Mouse (Mus musculus) kidney, postnatal 4 days (tissue): Measurements from ENCODE around the gene Abcc4.
"Not testable (repeated sequence)": the region's sequence is repeated elsewhere in the genome, so short reads cannot be mapped to it uniquely, and the experiment has no call there.

ENCODE experiments used
- DNase-seq, 2 experiments: peaks; one replicate each; pipeline ENCODE4 v3.0.0; 2021; ENCODE audit warnings: mixed read lengths in 2 of 2

Abcc4 gene

DNA sequence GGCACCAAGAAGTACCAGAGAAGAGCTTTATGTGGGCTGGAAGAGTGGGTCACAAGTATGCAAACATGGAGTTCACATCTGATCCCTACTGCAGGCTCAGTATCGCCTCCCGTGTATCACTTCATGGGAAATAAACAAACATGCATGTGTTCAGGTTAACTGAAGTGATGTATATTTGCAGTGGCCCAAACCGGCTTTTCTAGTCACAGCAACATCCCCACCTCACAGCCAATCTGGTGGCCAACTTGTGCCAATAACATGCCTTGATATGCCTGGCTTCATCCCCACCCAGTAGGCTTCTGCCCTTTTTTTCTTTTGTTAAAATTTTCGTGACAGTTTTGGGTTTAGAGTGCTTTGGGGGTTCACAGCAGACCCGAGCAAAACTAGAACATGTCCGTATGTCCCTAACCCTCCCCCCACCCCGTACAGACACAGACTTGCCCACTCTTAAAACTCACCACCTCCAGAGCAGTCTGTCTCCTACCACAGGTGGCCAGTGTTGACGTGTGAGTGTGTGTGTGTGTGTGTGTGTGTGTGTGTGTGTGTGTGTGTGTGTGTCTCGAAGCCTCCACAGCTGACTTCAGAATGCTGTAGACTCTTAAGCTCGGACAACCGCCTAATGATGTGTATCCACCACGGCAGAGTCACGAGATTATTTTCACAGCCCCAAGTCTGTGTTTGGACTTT lies 29.6 kb downstream of the Abcc4 start:
- DNase-seq: no peak

DNA sequence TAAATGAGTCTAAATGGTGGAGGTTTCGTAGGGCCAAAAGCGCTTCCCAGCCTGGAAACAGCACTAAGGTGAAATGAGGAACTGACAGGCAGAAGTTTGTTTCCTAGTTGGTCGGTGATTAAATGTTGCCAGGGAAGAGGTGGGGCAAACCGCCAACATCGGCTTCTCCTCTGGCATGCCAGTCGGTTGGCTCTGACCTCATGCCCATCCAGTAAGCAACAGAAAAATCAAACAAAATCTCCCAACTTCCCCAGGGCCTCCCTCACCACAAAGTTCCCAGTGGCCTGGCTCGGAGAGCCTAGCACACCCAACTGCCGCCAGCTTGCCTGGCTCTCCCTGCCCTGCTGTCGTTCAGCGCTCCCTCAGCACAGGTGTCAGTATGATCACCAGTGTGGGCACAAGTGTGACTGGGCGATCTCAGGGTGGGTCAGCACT lies 31.3 kb downstream of the Abcc4 start:
- DNase-seq: no peak

DNA sequence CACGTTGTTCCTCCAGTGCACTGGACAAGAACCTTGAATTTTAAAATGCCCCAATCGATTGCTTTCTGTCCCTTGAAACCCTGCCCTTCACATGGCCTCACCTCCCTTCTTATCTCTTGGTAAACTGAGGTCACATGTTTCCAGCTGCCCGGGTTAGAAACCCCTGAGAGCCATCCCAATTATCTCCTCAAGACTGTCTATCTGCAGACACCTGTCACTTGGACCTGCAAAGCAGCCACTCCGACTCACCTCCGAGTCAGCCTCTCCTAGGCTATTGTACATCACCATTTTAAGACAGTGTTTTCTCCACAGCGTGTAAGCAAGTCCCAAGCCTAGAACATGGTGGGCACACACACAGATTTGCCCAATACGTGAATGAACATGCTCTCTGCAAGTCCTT lies 31.8 kb downstream of the Abcc4 start:
- DNase-seq: no peak

DNA sequence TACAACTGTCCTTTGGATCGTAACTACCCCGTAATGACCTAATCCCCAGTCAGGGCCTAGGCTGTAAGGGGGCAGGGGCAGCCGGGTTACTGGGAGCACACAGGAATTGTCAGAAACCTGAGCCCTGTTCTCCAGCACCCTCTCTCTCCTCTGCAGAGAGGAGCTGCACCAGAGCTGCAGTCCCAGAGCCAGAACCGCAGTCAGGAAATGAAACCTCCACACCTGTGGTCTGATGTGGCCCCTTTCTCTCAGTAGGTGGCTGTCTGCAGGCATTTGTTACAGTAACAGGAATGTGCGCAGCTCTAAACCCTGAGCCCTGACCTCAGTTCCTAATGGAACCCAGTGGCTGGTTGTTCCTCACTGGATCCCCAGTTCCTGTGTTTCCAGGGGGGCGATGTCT lies 32.5 kb downstream of the Abcc4 start:
- no peak for DNase-seq

DNA sequence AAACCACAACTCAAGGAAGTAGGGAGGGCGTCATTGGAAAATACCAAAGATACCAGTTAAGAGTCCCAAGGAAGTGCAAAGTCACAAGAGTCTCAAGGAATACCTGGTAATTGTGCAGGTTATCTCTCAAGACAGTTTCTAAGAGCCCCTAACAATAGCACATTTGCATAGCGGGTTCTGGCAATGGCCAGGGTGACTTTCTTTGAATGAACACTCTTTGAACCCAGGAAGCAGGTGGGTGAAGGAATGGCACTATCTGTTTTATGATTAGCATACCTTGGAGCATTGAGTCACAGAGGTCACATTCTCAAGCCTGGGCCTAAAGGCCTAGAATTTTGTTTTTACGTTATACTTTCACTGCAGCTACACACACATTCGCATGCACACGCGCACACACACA lies 33.1 kb downstream of the Abcc4 start:
- DNase-seq: not testable (repeated sequence)

DNA sequence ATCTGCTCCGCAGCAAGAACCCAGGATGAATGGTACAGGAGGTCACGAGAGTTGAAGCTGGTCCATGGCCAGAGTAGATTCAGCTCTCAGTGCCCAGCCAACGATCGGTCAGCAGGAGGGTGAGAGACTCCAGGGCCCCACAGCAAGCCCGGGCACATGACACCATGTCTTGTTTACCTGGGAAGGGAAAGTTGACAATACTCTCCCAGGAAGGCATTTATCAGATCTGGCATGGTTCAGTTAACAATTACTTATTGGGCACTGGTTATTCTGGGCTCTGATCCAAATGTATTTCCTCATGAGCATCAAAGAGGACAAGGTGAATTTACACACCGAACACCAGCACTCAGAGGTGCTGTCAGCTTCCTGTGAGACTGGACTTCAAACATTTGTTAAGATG lies 38.5 kb downstream of the Abcc4 start:
- no peak for DNase-seq

DNA sequence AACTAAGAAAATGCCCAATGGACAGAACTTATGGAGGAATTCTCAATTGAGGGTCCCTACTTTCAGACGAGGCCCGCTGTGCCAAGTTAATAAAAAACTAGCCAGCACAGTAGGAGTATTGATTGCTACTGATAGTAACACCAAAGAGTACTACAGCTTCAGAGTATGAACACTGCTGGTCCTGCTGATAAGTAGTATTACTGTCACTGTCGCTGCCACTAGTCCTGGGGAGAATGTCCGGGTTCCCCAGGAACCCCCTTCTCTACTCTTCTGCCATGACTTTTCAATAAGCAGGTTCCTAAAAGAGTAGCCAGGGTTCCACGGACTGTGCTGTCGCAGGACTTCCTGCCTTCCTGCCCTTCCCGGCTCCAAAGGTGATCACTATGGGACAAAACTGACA lies 41.4 kb downstream of the Abcc4 start:
- DNase-seq: no peak

DNA sequence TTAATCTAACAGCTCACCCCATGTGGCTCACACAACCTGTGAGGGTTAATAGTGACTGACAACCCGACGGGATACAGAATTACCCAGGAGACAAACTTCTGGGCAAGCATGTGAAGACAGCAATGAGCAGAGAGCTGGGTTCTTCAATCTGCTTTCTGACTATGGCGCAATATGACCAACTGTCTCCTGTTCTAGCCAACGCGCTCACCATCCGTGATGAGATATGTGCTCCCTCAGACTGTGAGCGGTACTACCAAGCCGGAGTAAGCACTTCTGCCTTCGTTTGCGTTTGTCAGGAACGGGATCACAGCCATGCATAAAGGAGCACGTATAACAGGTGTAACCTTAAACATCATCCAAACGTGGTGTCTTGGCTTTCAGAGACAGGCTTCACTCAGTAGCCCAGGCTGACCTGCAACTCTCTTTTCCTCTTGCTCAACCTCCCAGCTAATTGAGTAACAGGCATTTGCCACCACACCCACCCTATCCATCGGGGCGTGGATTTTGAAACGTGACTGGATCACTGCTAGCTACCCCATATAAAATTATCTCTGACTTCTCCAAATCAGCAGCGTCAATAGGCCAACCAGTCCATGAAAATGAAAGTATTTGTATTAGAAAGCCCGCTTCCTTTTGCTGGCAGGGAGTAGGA lies 43.3 kb downstream of the Abcc4 start:
- no peak for DNase-seq

DNA sequence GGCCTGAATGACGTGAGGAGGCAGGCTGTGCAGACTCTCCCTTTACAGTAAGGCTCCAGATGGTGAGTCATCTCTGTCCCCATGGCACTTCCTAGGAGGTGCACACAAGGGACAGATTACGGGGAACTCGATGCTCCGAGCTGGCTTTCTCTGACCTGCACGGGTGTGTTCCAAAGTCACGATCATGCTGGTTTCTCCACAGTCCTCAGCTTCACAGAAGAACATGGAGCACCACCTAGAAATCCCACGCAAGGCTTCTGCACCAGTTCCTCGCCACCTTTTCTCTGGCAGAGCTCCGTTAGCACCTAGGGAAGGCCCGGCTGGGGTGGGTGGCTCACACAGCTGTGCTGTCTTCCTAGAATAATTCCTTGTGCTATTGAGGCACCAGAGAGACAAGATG lies 43.9 kb downstream of the Abcc4 start:
- no peak for DNase-seq

DNA sequence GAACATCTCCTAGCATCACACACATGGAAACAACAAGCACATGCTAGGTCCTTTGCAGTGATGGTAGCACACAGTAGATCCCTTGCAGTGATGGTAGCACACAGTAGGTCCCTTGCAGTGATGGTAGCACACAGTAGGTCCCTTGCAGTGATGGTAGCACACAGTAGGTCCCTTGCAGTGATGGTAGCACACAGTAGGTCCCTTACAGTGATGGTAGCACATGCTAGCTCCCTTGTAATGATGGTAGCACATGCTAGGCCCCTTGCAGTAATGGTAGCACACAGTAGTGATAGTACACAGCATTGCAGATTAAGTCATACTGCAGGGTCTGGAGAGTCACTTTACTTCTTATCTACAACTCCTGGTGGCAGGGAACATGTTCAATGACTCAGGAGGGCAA lies 46.8 kb downstream of the Abcc4 start:
- DNase-seq: no peak

DNA sequence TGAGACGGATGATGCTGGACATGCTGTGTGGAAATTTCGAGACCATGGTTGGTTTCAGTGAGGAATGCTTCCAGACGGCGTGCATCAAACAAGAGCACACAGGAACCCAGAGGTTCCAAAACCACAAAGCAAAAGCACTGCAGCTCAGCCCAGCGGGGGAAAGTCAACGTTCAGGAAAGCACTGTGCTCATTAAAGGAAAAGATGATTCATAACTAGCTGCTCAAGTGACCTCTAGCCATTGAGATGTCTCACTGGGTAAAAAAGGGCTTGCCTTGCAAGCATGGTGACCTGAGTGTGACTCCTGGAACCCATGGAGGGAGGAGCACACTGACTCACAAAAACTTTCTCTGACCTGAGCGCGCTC lies 47.7 kb downstream of the Abcc4 start:
- DNase-seq: no peak

DNA sequence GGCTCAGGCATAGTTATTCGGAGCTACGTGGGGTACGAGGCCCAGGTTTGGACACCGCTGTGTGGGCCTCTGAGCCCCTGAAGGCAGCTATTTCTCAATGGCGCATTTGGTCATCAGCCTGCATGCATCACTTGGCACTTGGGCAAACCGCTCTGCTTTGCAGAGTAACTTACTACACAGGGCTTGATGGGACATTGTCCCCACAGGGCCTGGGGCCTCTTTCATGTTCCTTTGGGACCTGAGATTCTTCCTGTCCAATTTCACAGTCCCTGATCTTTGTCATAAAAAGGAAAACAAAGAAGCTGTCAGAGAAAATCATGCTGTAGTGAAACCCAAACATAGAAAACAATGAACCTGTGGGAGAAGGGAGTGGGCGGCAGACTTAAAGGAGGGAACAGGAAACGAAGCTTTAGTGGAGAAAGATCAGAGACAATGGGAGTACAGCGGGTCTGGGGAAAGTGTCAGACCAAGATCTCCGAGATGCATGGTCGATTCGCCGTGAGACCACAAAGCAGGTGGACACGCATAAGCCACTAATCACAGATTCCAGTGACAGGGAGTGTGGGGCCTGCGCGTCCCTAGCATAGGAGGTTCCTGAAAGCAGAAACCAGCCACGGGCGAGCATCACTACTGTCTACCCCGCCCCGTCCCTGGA lies 48.2 kb downstream of the Abcc4 start:
- DNase-seq: peak; percentile 38 to 57

DNA sequence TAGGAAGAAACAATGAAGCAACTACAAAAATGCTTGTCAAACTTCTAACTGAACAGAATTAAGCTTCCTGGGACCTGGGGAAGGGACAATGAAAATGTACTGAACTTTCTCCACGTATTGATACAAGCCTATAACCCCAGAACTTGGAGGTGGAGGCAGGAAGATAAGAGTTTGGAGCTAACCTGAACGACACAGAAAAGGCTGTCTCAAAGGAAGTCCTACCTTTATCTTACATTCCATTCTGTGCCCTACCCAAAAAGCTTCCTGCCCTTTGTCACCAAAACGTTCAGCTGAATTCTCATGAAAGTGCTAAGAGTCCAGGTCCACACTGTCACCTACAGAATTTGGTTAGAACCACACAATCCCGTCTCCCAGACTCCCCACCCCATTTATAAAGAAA lies 48.8 kb downstream of the Abcc4 start:
- no peak for DNase-seq

DNA sequence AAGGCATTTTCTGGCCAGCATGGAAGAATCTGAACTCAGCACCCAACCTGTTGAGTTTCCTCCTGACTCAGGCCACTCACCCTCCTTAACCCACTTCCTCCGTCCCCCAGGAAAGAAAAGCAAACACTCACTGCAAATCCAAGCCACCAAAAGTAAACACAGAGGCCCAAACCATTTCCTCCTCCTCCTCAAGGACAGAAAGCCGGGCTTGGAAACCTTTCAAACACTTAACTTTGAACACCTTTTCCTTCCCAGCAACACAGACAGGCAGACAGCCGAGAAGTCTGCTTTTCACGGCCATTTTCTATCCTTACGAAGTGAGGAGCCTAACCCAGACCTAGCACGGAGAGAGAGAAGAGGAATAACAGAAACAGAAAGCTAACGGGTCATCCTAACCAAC lies 50.0 kb downstream of the Abcc4 start:
- no peak for DNase-seq

DNA sequence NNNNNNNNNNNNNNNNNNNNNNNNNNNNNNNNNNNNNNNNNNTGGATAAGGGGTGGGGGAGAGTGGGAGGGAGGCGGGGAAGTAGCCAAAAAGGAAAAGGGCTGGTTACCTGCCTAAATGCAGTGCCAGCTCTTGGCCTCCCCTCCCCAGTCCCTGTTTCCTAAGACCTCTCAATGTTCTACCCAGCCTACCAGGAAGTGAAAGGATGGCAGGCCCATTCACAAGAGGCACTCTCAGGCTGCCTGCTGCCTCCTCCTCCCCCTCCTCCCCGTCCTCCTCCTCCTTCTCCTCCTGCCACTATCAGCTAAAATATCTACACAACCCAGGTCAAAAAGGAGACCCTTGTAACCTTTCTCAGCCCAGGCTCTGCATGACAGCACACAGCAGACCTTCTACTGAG lies 51.1 kb downstream of the Abcc4 start:
- no peak for DNase-seq

DNA sequence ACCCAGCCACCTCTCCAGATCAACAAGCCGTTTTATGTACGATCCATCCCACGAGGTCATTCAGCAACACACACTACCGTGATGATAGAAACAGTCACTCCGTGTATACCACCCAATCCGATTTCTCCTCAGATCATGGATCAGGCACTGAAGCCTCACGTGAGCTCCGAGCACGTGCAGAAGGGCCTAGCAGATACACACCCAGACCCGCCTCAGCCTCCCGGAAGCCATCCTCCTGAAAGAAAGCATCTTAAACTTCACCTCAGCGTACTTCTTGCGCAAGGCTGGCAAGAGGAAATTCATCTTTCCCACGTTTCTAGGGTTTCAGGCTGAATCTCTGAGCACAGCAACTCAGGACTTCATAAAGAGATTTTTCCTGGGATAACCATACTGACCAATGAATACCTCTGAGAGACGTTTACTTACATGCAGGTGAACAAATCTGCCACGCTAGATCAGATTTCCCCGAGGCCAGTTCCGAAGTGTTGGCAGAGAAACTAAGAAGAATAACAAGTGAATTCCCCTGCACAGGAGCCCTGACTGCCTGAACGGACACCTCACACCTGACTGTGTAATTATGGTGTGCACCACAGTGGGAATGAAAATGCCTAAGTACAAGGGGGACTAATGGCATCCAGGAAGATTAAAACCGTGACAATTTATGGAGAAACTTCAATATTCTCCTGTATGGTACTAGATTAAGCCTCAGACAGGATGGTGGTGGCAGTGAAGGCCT lies 54.1 kb downstream of the Abcc4 start:
- DNase-seq: no peak

DNA sequence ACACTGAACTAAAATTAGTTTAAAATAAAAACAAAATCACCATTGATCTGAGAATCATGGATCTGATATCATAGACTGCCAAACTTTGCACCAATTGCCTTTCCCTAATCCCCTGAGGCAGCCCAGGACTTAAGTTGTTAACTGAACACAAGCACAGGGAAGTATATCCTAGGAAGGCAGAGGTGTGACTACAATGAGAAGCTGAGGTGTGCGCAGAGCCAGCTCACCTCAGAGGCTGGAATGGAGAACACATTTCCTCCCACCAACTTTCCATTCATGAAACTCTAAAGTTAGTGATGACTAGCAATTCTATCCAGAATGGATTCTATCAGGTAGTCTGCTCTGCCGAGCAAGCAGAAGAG lies 56.1 kb downstream of the Abcc4 start:
- DNase-seq: no peak

DNA sequence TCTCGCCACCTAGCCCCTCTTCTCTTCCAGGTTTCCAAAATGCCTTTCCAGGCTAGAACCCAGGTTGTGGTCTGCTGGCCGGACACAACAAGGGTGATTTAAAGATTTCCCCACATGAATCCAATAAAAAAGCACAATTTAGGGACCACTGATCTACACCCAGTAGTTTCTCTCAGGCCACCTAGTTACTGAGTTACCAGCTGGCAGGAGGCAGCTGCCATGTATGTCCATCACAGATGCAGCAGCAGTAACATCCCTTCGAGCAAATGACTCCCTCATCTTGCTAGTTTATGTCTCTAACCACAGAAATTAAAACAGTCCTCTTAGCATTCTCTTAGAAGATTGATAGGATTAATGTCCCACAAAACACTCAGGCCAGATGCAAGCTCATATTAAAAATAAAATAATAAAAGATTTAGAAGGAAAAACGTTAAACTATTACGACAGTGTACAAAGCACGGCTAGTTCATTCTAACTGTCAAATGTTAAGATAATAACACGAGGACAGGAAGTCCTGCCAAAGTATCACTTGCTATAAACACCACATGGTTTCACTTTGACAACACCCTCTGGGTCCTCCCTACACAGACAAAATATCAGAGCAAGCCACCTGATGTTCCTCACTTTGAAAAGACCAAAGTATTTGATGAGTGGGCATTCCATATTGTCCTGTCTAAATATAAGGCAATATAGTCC lies 56.7 kb downstream of the Abcc4 start:
- no peak for DNase-seq

DNA sequence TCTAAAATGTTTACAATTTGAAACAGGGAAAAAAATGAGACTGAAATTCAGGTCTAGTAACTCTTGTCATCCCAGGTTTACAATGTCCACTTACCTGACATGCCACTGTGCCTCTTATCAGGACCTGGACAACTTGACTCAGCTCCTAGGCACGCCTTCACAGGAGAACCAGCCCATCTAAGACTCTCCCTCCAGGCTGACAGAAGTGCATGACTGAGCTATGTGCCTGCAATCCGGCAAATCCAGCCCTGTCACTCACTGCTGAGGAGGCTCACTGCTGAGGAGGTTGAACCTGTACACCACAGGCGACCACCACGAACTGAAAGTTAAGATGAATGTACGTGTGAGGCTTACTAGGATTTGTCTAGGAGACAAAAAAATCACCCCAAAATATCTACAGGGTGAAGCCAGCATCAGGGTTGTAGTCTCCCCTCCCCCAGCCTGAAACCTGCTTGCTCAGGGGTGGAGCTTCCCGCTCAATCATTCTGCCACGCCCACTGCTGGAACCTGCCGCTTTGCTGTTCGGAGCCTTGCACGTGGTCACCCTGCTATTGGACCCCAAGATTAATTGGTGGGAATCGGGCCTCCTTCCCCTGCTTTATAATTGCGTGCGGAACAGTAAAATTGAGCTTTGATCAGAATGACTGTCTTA lies 63.0 kb downstream of the Abcc4 start:
- DNase-seq: not testable (repeated sequence)

DNA sequence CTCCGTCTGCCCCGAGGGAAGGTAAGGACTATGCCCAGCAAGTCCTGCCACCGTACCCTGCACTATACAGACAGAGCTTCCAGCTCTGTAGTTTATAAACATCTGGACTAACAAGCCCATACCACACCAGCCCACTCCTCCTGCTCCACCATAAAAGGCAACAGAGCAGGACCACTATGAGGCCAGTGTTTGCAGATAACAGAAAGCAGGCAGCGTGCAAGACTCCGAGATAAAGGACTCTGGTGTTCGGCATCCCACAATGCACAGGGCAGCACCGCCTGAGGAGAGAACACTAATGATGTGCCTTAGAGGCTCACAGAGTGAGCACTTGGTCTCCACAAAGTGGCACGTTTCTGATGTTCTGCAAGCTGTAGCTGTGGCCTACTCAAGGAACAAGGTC lies 63.9 kb downstream of the Abcc4 start:
- DNase-seq: no peak

DNA sequence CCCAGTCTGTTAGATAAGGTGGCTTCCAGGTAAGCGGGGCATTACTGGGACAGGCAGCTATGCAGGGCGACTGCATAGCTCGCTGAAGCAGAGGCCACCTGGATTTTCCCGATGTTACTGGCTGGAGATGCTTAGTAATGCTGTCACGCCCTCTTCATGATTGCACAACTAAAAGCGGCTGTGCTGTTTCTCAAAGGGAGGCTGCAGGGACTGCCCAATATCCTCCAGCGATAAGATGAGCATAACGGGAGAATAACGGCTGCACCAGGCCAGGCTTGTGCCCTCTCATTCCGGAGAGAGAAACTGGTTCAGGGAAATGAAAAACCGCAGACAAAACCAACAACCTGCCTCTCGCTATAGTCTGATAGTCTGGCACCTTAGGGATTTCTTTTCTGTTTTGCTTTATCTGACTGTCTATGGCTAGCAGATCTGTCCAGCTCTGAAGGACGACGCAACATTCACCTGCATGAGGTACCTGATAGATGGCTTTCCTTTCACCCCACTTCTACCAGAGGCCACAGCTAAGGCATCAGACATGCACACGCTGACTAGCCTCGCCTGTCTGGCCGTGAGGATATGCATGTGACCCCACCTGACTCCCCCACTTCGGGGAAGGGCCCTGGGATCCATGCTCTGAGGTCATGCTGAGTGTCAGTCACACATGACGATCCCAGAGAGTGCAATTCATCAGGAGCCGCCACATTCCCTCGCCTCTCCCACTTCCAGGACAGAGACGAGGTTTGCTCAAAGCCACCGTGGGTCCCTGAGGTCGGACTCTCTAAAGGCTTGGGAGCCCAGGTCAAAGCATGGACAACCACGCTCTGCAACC lies 67.4 kb downstream of the Abcc4 start:
- DNase-seq: no peak
